Mouse (Mus musculus) E14TG2a.4 (cell line): Measurements from ENCODE around the gene Hdac4.

Source experiments
- H3K27me3 ChIP-seq: 2 replicates; pipeline ENCODE4 v1.6.1; 2014; ENCODE audit warnings: low read length, control low read depth; ENCODE audit not compliant: insufficient read depth
- H3K36me3 ChIP-seq: 2 replicates; pipeline ENCODE4 v1.6.1; 2014; ENCODE audit warnings: low read length, control low read depth; ENCODE audit not compliant: insufficient read depth
- H3K4me1 ChIP-seq: replicated peaks from 2 replicates; pipeline ENCODE4 v1.6.1; 2014; ENCODE audit warnings: low read depth, low read length, control low read depth
- H3K4me3 ChIP-seq: replicated peaks from 2 replicates; pipeline ENCODE4 v1.5.1; 2014; ENCODE audit warnings: mild to moderate bottlenecking, low read length
- H3K9me3 ChIP-seq: 2 replicates; pipeline ENCODE4 v1.6.1; 2014; ENCODE audit warnings: low read length, control low read depth
- CTCF ChIP-seq: conservative IDR thresholded peaks from 2 replicates; pipeline ENCODE4 v1.5.1; 2014; ENCODE audit warnings: low read length
- NANOG ChIP-seq: IDR thresholded peaks from 2 replicates; pipeline ENCODE4 v1.6.1; 2014; ENCODE audit warnings: borderline replicate concordance, low read length, mixed read lengths
- POU5F1 ChIP-seq: IDR thresholded peaks from 2 replicates; pipeline ENCODE4 v1.6.1; 2014; ENCODE audit warnings: low read length, borderline replicate concordance

The Hdac4 gene

GRCm38 (mm10) chr1:92144868-92145534 lies 50.5 kb downstream of the Hdac4 start:
- H3K4me1 ChIP-seq: peaks cover 64% of the 10 kb centered on the region
- H3K4me3 ChIP-seq: no peak overlapping the region
- H3K36me3 ChIP-seq: peaks cover 75% of the 10 kb centered on the region
- H3K9me3 ChIP-seq: no peaks in the 10 kb centered on the region
- H3K27me3 ChIP-seq: no peaks in the 10 kb centered on the region
- no peak for TF ChIP-seq NANOG

- no peaks in the 10 kb centered on the region for H3K9me3 ChIP-seq
- H3K4me1 ChIP-seq: peaks cover 48% of the 10 kb centered on the region
- no peak overlapping the region for H3K4me3 ChIP-seq
- TF ChIP-seq NANOG (no peak), CTCF (no peak), POU5F1 (no peak)
- peaks cover 87% of the 10 kb centered on the region for H3K36me3 ChIP-seq
- H3K27me3 ChIP-seq: no peaks in the 10 kb centered on the region
Observed at GRCm38 (mm10) chr1:92143331-92143895, 52.1 kb downstream of the Hdac4 start.

- peaks cover 44% of the 10 kb centered on the region for H3K4me1 ChIP-seq
- H3K9me3 ChIP-seq: no peaks in the 10 kb centered on the region
- peaks cover 87% of the 10 kb centered on the region for H3K36me3 ChIP-seq
- no peaks in the 10 kb centered on the region for H3K27me3 ChIP-seq
- no peak for TF ChIP-seq CTCF
- no peak for TF ChIP-seq POU5F1
- TF ChIP-seq NANOG: no peak
- no peak overlapping the region for H3K4me3 ChIP-seq
Observed at GRCm38 (mm10) chr1:92142793-92143192, 52.7 kb downstream of the Hdac4 start.

- H3K27me3 ChIP-seq: no peaks in the 10 kb centered on the region
- peaks cover 29% of the 10 kb centered on the region for H3K4me1 ChIP-seq
- peaks cover 87% of the 10 kb centered on the region for H3K36me3 ChIP-seq
- H3K9me3 ChIP-seq: no peaks in the 10 kb centered on the region
- TF ChIP-seq NANOG (no peak), POU5F1 (no peak), CTCF (no peak)
- H3K4me3 ChIP-seq: no peak overlapping the region
Observed at GRCm38 (mm10) chr1:92139001-92139400, 56.5 kb downstream of the Hdac4 start.

- peaks cover 75% of the 10 kb centered on the region for H3K36me3 ChIP-seq
- no peak for TF ChIP-seq CTCF
- no peak for TF ChIP-seq POU5F1
- no peak for TF ChIP-seq NANOG
- no peaks in the 10 kb centered on the region for H3K27me3 ChIP-seq
- H3K4me1 ChIP-seq: peaks cover 14% of the 10 kb centered on the region
- H3K4me3 ChIP-seq: no peak overlapping the region
- no peaks in the 10 kb centered on the region for H3K9me3 ChIP-seq
Observed at GRCm38 (mm10) chr1:92137136-92137848, 58.2 kb downstream of the Hdac4 start.

- peaks cover 19% of the 10 kb centered on the region for H3K4me1 ChIP-seq
- no peak overlapping the region for H3K4me3 ChIP-seq
- no peaks in the 10 kb centered on the region for H3K9me3 ChIP-seq
- TF ChIP-seq NANOG (no peak), CTCF (no peak), POU5F1 (no peak)
- peaks cover 73% of the 10 kb centered on the region for H3K36me3 ChIP-seq
- no peaks in the 10 kb centered on the region for H3K27me3 ChIP-seq
Observed at GRCm38 (mm10) chr1:92136362-92136761, 59.1 kb downstream of the Hdac4 start.

- H3K4me3 ChIP-seq: no peak overlapping the region
- H3K9me3 ChIP-seq: no peaks in the 10 kb centered on the region
- no peaks in the 10 kb centered on the region for H3K27me3 ChIP-seq
- peaks cover 61% of the 10 kb centered on the region for H3K36me3 ChIP-seq
- H3K4me1 ChIP-seq: peaks cover 47% of the 10 kb centered on the region
- TF ChIP-seq CTCF: no peak
Observed at GRCm38 (mm10) chr1:92132181-92132580, 63.3 kb downstream of the Hdac4 start.

- H3K9me3 ChIP-seq: no peaks in the 10 kb centered on the region
- peaks cover 51% of the 10 kb centered on the region for H3K4me1 ChIP-seq
- H3K36me3 ChIP-seq: peaks cover 50% of the 10 kb centered on the region
- TF ChIP-seq POU5F1: no peak
- TF ChIP-seq CTCF: no peak
- TF ChIP-seq NANOG: no peak
- no peaks in the 10 kb centered on the region for H3K27me3 ChIP-seq
- H3K4me3 ChIP-seq: no peak overlapping the region
Observed at GRCm38 (mm10) chr1:92130470-92131100, 64.9 kb downstream of the Hdac4 start.

GRCm38 (mm10) chr1:92129751-92130150 lies 65.7 kb downstream of the Hdac4 start:
- H3K4me1 ChIP-seq: peaks cover 57% of the 10 kb centered on the region
- no peaks in the 10 kb centered on the region for H3K27me3 ChIP-seq
- TF ChIP-seq NANOG (no peak), CTCF (no peak), POU5F1 (no peak)
- no peaks in the 10 kb centered on the region for H3K9me3 ChIP-seq
- peaks cover 49% of the 10 kb centered on the region for H3K36me3 ChIP-seq
- H3K4me3 ChIP-seq: no peak overlapping the region
